Mouse (Mus musculus): ENCODE measurements around the gene Mcoln2. TPM values are rescaled to one million over a fixed set of nuclear protein-coding genes. Genes with fewer than 3 reads are reported as not detected.

Mcoln2 gene
- polyA plus RNA-seq, 1 experiment from 2014 or later: 0.75 TPM

DNA sequence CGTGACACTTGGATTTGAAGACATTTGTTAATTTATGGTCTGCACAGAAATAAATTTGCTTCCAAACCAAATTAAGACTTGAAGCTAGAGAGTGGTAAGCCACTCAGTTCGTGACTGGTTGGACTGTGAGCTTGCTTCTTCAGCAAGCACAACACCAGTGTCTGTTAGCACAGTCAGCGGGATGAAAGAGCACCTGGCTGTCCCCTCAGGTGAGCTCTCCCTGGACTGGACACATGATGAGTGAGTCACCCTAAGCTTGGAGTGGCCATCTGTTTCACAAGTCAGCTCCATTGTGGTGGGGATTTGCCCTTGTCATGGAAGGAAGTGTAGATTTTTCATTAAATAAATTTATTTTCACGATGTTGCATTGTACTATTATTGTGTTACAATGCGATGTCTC is 45.5 kb downstream of the Mcoln2 start:
- ATAC-seq (ENCODE audit: low read depth): no peak
- Histone ChIP-seq H3K27me3 (ENCODE audit: control insufficient read depth, insufficient read depth, low read depth, low read length) (no peaks in the 10 kb centered on the region), H3K9me3 (ENCODE audit: control insufficient read depth, low read length) (no peaks in the 10 kb centered on the region), H3K9ac (ENCODE audit: low read length) (no peak overlapping the region), H3K4me3 (ENCODE audit: low read length) (no peak overlapping the region), H3K4me1 (replicated peaks; ENCODE audit: control insufficient read depth, insufficient read depth, low read length) (no peaks in the 10 kb centered on the region), H3K4me2 (ENCODE audit: low read depth, low read length) (no peak overlapping the region), H3K27ac (ENCODE audit: low read length) (no peak overlapping the region), H3K36me3 (ENCODE audit: control insufficient read depth, insufficient read depth, low read length) (no peaks in the 10 kb centered on the region)
- 78% methylated on average over 5 of the region's 5 CpGs for WGBS

DNA sequence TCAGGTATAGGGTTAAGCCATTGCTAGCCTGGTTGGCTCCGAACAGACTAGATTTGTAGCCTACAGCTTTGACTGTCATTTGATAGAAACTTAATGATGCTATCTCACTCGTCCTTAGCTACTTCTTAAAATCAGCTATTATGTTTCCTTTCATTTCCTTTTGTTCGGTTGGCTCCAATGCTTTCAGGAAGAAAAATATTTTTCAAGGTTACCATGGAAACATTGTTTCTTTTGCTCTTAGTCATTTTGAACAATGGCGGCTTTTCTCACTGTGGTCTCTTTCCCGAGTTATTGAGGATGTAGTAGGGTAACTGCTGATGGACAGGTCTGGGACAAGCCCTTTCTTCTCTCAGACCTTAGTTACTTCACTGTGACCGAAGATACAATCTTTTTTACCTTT is 46.7 kb downstream of the Mcoln2 start:
- Histone ChIP-seq H3K9ac (ENCODE audit: low read length) (no peak overlapping the region), H3K9me3 (ENCODE audit: control insufficient read depth, low read length) (no peaks in the 10 kb centered on the region), H3K4me3 (ENCODE audit: low read length) (no peak overlapping the region), H3K4me1 (replicated peaks; ENCODE audit: control insufficient read depth, insufficient read depth, low read length) (no peaks in the 10 kb centered on the region), H3K27ac (ENCODE audit: low read length) (no peak overlapping the region), H3K27me3 (ENCODE audit: control insufficient read depth, insufficient read depth, low read depth, low read length) (no peaks in the 10 kb centered on the region), H3K4me2 (ENCODE audit: low read depth, low read length) (no peak overlapping the region), H3K36me3 (ENCODE audit: control insufficient read depth, insufficient read depth, low read length) (no peaks in the 10 kb centered on the region)
- WGBS: 50% methylated on average over 6 of the region's 6 CpGs
- no peak for ATAC-seq (ENCODE audit: low read depth)

DNA sequence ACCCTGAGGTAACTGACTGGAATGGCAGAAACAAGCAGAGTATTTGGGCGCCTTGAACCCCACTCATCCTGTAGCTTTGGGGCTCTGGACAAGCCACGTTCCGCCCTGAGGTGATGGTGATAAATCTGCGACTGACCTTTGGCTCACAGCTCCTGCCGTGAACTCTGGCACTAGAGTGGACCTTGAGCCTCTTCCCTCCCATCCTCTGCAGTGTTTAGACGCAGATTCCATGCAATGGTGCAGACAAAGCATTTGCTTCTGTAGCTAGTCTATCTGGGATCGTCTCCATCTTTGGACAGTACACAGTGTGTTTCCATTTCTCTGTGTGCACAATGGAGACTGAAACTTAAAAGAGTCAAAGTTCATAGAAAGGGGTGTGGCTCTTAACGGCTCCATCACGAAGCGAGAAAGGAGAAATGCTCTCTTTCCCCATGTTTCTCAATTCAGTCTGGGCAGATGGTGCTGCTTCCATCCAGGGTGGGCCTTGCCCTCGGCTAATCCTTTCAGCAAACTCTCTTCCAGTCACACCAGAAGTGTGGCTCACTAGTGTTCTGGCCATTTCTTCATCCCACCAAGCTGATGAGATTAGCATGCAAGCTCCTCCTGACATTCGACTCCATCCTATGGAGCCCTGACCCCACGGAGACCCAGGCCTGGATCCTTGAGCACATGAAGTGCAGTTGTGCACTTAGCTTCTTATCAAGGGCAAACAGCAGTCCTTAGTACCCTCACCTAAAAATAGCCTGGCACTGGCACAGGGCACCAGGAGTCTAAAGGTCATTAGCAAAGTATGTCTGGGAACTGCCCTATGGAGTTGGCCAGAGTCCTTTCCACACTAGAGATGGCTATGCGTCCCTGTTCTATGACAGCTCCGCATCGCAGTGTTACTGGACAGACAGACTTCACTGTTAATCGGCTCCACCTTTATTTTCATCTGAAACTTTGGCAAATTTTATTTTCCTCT is 47.4 kb downstream of the Mcoln2 start:
- no peaks in the 10 kb centered on the region for H3K27me3 ChIP-seq (ENCODE audit: control insufficient read depth, insufficient read depth, low read depth, low read length)
- ATAC-seq (ENCODE audit: low read depth): no peak
- no peaks in the 10 kb centered on the region for H3K36me3 ChIP-seq (ENCODE audit: control insufficient read depth, insufficient read depth, low read length)
- no peaks in the 10 kb centered on the region for H3K4me1 ChIP-seq (replicated peaks; ENCODE audit: control insufficient read depth, insufficient read depth, low read length)
- H3K27ac ChIP-seq (ENCODE audit: low read length): no peak overlapping the region
- 65% methylated on average over 17 of the region's 17 CpGs for WGBS
- no peak overlapping the region for H3K4me3 ChIP-seq (ENCODE audit: low read length)
- H3K9me3 ChIP-seq (ENCODE audit: control insufficient read depth, low read length): no peaks in the 10 kb centered on the region
- H3K4me2 ChIP-seq (ENCODE audit: low read depth, low read length): no peak overlapping the region
- H3K9ac ChIP-seq (ENCODE audit: low read length): no peak overlapping the region

DNA sequence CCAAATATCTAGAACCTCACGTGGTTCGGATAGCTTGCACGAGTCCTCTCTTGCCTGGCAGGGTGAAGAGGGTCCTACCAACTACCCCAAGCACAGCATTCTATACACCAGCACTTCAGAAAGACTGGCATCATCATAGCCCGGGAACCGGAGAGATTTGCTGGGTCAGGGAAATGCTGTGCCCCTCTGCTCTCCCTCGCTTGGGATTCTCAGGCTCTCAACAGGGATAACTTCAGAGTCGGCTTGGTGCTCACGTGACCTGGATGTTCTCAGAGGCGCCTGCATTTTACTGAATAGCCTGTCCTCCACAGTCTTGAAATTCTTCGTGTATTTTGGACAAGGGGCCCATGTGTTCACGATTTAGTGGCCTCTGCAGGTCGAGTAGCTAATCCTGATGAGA is 48.2 kb downstream of the Mcoln2 start:
- no peak overlapping the region for H3K27ac ChIP-seq (ENCODE audit: low read length)
- no peaks in the 10 kb centered on the region for H3K27me3 ChIP-seq (ENCODE audit: control insufficient read depth, insufficient read depth, low read depth, low read length)
- no peak overlapping the region for H3K4me2 ChIP-seq (ENCODE audit: low read depth, low read length)
- H3K9ac ChIP-seq (ENCODE audit: low read length): no peak overlapping the region
- WGBS: 67% methylated on average over 12 of the region's 12 CpGs
- H3K36me3 ChIP-seq (ENCODE audit: control insufficient read depth, insufficient read depth, low read length): no peaks in the 10 kb centered on the region
- H3K9me3 ChIP-seq (ENCODE audit: control insufficient read depth, low read length): no peaks in the 10 kb centered on the region
- H3K4me3 ChIP-seq (ENCODE audit: low read length): no peak overlapping the region
- no peak for ATAC-seq (ENCODE audit: low read depth)
- no peaks in the 10 kb centered on the region for H3K4me1 ChIP-seq (replicated peaks; ENCODE audit: control insufficient read depth, insufficient read depth, low read length)

DNA sequence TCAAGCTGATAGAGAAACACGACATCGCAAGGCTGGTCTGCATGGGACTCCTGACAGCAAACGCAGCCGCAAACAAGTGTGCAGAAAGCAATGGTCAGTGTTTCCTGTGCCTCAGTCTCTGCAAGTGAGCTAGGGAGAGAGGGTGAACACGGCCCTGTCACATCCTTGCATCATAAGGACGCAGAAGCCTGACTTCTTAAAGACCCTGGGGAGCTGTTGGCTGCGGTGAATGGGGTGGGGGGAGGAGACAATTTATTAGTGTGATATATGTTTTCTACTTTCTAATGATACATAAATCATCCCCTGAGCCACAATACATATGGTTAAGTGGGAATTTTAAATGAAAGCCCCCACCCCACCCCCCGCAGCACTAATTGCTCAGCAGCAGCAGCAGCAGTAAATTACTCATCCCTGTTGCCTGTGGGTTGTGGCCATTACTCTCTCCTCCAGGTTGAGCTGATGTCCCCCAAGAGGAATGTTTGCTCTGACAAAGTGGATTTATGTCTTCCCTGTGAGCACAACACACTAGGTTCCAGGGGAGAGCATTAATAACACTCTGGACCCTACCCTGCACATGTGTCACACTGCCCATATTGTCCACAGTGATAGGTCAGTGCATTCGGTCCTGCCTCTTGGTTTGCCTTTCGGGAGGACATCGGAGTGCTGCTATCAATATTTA is 49.3 kb downstream of the Mcoln2 start:
- H3K9me3 ChIP-seq (ENCODE audit: control insufficient read depth, low read length): no peaks in the 10 kb centered on the region
- no peaks in the 10 kb centered on the region for H3K4me1 ChIP-seq (replicated peaks; ENCODE audit: control insufficient read depth, insufficient read depth, low read length)
- WGBS: 63% methylated on average over 11 of the region's 11 CpGs
- no peak overlapping the region for H3K4me2 ChIP-seq (ENCODE audit: low read depth, low read length)
- H3K9ac ChIP-seq (ENCODE audit: low read length): no peak overlapping the region
- ATAC-seq (ENCODE audit: low read depth): no peak
- H3K36me3 ChIP-seq (ENCODE audit: control insufficient read depth, insufficient read depth, low read length): no peaks in the 10 kb centered on the region
- no peak overlapping the region for H3K4me3 ChIP-seq (ENCODE audit: low read length)
- no peaks in the 10 kb centered on the region for H3K27me3 ChIP-seq (ENCODE audit: control insufficient read depth, insufficient read depth, low read depth, low read length)
- no peak overlapping the region for H3K27ac ChIP-seq (ENCODE audit: low read length)

DNA sequence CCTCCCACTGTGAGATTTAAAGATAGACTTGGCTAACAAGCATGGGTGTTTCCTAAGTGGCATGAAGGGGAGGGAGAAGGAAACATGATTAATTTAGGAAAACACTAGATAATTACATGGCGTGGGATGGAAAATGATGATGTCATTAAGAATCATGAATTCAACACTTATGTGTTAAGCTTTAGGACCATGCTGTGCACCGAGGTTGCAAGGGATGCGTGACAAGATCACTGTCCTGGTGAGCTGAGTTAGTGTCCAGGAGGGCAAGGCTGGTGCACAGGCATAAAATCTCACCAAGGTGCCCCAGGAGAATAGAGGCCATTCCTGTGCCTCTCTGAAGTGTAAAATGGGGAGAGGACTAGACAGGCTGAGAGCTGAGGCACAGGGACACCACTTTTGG is 49.9 kb downstream of the Mcoln2 start:
- no peaks in the 10 kb centered on the region for H3K9me3 ChIP-seq (ENCODE audit: control insufficient read depth, low read length)
- H3K27ac ChIP-seq (ENCODE audit: low read length): no peak overlapping the region
- no peak overlapping the region for H3K9ac ChIP-seq (ENCODE audit: low read length)
- H3K27me3 ChIP-seq (ENCODE audit: control insufficient read depth, insufficient read depth, low read depth, low read length): no peaks in the 10 kb centered on the region
- ATAC-seq (ENCODE audit: low read depth): no peak
- no peaks in the 10 kb centered on the region for H3K36me3 ChIP-seq (ENCODE audit: control insufficient read depth, insufficient read depth, low read length)
- no peak overlapping the region for H3K4me2 ChIP-seq (ENCODE audit: low read depth, low read length)
- WGBS: 76% methylated on average over 3 of the region's 3 CpGs
- no peaks in the 10 kb centered on the region for H3K4me1 ChIP-seq (replicated peaks; ENCODE audit: control insufficient read depth, insufficient read depth, low read length)
- H3K4me3 ChIP-seq (ENCODE audit: low read length): no peak overlapping the region

DNA sequence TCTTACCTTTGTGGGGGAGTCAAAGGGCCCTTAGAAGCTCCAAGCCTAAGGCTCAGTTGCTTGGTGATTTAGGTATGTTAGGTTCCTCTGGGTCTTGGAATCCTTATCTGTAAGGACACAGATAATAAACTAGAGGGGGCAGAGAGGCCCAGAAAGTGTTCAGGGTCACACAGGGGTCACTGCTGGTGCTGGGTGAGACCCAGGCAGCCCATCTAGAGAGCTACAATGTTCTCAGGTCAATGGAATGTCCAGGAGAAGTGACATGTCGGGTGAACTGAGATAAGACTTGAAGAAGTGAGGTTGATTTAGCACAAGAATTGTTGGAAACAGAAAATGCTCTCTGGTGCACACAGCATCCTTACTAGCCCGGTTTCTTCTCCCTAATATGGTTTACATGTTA is 54.7 kb downstream of the Mcoln2 start:
- Histone ChIP-seq H3K27me3 (ENCODE audit: control insufficient read depth, insufficient read depth, low read depth, low read length) (no peaks in the 10 kb centered on the region), H3K36me3 (ENCODE audit: control insufficient read depth, insufficient read depth, low read length) (no peaks in the 10 kb centered on the region), H3K4me2 (ENCODE audit: low read depth, low read length) (no peak overlapping the region), H3K4me1 (replicated peaks; ENCODE audit: control insufficient read depth, insufficient read depth, low read length) (0 out of 2 replicates have a peak, but pooled peaks cover 3% of the 10 kb centered on the region), H3K4me3 (ENCODE audit: low read length) (no peak overlapping the region), H3K9me3 (ENCODE audit: control insufficient read depth, low read length) (no peaks in the 10 kb centered on the region), H3K27ac (ENCODE audit: low read length) (no peak overlapping the region), H3K9ac (ENCODE audit: low read length) (no peak overlapping the region)
- WGBS: 17% methylated on average over 2 of the region's 2 CpGs
- ATAC-seq (ENCODE audit: low read depth): no peak

DNA sequence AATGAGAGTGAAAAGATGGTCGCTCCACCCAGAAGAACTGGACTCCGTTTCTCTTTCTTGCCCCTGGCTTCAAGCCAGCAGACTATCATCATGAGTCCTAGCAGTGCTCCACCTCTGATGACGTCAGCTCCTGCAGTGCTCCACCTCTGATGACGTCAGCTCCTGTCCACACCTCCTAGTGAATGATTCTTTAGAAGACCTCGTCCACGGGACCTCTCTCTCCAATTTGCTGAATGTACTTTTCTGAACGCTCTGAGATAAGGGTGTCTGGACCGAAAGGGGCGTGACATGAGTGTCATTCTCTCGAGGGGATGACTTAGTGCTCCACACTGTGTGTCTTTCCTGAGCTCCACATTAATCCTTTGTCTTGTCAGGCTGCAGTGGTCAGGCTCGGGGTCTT is 55.7 kb downstream of the Mcoln2 start:
- no peak overlapping the region for H3K4me3 ChIP-seq (ENCODE audit: low read length)
- H3K9me3 ChIP-seq (ENCODE audit: control insufficient read depth, low read length): no peaks in the 10 kb centered on the region
- H3K9ac ChIP-seq (ENCODE audit: low read length): no peak overlapping the region
- ATAC-seq (ENCODE audit: low read depth): no peak
- 27% methylated on average over 11 of the region's 11 CpGs for WGBS
- no peak overlapping the region for H3K27ac ChIP-seq (ENCODE audit: low read length)
- no peaks in the 10 kb centered on the region for H3K27me3 ChIP-seq (ENCODE audit: control insufficient read depth, insufficient read depth, low read depth, low read length)
- no peaks in the 10 kb centered on the region for H3K36me3 ChIP-seq (ENCODE audit: control insufficient read depth, insufficient read depth, low read length)
- H3K4me2 ChIP-seq (ENCODE audit: low read depth, low read length): no peak overlapping the region
- H3K4me1 ChIP-seq (replicated peaks; ENCODE audit: control insufficient read depth, insufficient read depth, low read length): 0 out of 2 replicates have a peak, but pooled peaks cover 3% of the 10 kb centered on the region

DNA sequence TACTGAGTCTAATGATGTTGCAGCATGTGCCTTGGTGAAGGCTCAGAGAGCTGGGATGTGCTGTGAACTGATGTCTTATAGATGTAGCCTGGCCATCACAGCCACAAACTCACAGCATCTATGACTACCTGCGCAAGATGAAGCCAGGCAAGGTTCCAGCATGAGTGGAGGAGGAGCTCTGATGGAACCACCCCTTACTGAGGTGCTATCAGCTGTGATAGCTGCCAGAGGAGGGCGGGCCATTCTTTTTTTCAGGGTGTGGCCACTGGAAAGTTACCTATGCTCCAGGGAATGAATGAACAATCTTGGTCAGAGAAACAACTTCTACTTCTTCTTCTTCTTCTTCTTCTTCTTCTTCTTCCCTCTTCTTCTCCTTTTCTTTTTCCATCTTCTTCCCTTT is 57.0 kb downstream of the Mcoln2 start:
- no peaks in the 10 kb centered on the region for H3K9me3 ChIP-seq (ENCODE audit: control insufficient read depth, low read length)
- H3K4me3 ChIP-seq (ENCODE audit: low read length): no peak overlapping the region
- 0 out of 2 replicates have a peak, but pooled peaks cover 3% of the 10 kb centered on the region for H3K4me1 ChIP-seq (replicated peaks; ENCODE audit: control insufficient read depth, insufficient read depth, low read length)
- H3K9ac ChIP-seq (ENCODE audit: low read length): no peak overlapping the region
- no peak for ATAC-seq (ENCODE audit: low read depth)
- no peak overlapping the region for H3K27ac ChIP-seq (ENCODE audit: low read length)
- no peak overlapping the region for H3K4me2 ChIP-seq (ENCODE audit: low read depth, low read length)
- no peaks in the 10 kb centered on the region for H3K36me3 ChIP-seq (ENCODE audit: control insufficient read depth, insufficient read depth, low read length)
- WGBS: 98% methylated on average over 2 of the region's 2 CpGs
- H3K27me3 ChIP-seq (ENCODE audit: control insufficient read depth, insufficient read depth, low read depth, low read length): no peaks in the 10 kb centered on the region
